Mouse (Mus musculus) intestine, embryonic 14.5 days (tissue): ENCODE measurements around the gene Pik3c2g. TPM values are rescaled to one million over a fixed set of nuclear protein-coding genes. Genes with fewer than 3 reads are reported as not detected.

Source experiments
- ATAC-seq: fragments of 200-750 bp; cut with Nextera tagmentation; replicated peaks from 2 replicates; pipeline ENCODE4 v1.8.0; 2017; ENCODE audit warnings: low read depth, moderate number of reproducible peaks, moderate TSS enrichment, moderate library complexity; ENCODE audit not compliant: low FRiP score, low TSS enrichment
- DNase-seq: peaks from one replicate; pipeline ENCODE4 v3.0.0-alpha.2; 2018; ENCODE audit warnings: low spot score
- H3K27ac ChIP-seq: fragments of 300-500 bp; sonication (generic); 2 replicates; pipeline ENCODE4 v1.5.1; 2014; ENCODE audit warnings: low read depth, mild to moderate bottlenecking, control low read depth
- H3K27me3 ChIP-seq: fragments of 300-500 bp; sonication (generic); replicated peaks from 2 replicates; pipeline ENCODE4 v1.6.1; 2014; ENCODE audit warnings: low read length, control low read depth; ENCODE audit not compliant: control insufficient read depth, insufficient read depth
- H3K36me3 ChIP-seq: fragments of 300-500 bp; sonication (generic); 2 replicates; pipeline ENCODE4 v1.6.1; 2014; ENCODE audit warnings: low read length, control low read depth; ENCODE audit not compliant: control insufficient read depth, insufficient read depth
- H3K4me1 ChIP-seq: fragments of 300-500 bp; sonication (generic); replicated peaks from 2 replicates; pipeline ENCODE4 v1.6.1; 2014; ENCODE audit warnings: low read length, control low read depth, mixed read lengths; ENCODE audit not compliant: control insufficient read depth, insufficient read depth
- H3K4me2 ChIP-seq: fragments of 300-500 bp; sonication (generic); 2 replicates; pipeline ENCODE4 v1.6.1; 2014; ENCODE audit warnings: low read length
- H3K4me3 ChIP-seq: fragments of 300-500 bp; sonication (generic); 2 replicates; pipeline ENCODE4 v1.5.1; 2014; ENCODE audit warnings: low read depth, low read length, control low read depth, mixed read lengths
- H3K9ac ChIP-seq: fragments of 300-500 bp; sonication (generic); 2 replicates; pipeline ENCODE4 v1.6.1; 2014; ENCODE audit warnings: mild to moderate bottlenecking, low read length
- H3K9me3 ChIP-seq: fragments of 300-500 bp; sonication (generic); 2 replicates; pipeline ENCODE4 v1.6.1; 2016; ENCODE audit warnings: low read length, control low read depth; ENCODE audit not compliant: control insufficient read depth
- WGBS: fragments of 180-500 bp; shearing (Covaris S2); extraction: QIAGEN DNeasy Blood & Tissue Kit; methylation state at CpG from one replicate; pipeline ENCODE4 v1.1.7; 2014; 5-methylcytosine and 5-hydroxymethylcytosine counted together
- polyA plus RNA-seq: library from polyadenylated mRNA; unstranded; fragments of >200 nt; fragmentation: Nextera tagmentation; extraction: Ambion mirVana; gene quantifications from 2 replicates; pipeline ENCODE4 v1.2.1, GENCODE M21; 2014

Gene Pik3c2g
- polyA plus RNA-seq, 1 experiment from 2014 or later = 0.68 TPM

- Histone ChIP-seq H3K4me1 (0 out of 2 replicates have a peak, but pooled peaks cover 4% of the 10 kb centered on the region), H3K27me3 (no peaks in the 10 kb centered on the region), H3K9me3 (no peaks in the 10 kb centered on the region), H3K4me2 (no peak overlapping the region), H3K4me3 (no peak overlapping the region), H3K9ac (no peak overlapping the region), H3K27ac (no peak overlapping the region), H3K36me3 (no peaks in the 10 kb centered on the region)
- ATAC-seq = no peak
- 86% methylated on average over 13 of the region's 13 CpGs for WGBS
- DNase-seq = no peak
Observed at GRCm38 (mm10) chr6:139748091-139748771, 161.2 kb downstream of the Pik3c2g start.

- DNase-seq = no peak
- Histone ChIP-seq H3K27me3 (no peaks in the 10 kb centered on the region), H3K27ac (no peak overlapping the region), H3K4me3 (no peak overlapping the region), H3K9me3 (no peaks in the 10 kb centered on the region), H3K4me1 (0 out of 2 replicates have a peak, but pooled peaks cover 4% of the 10 kb centered on the region), H3K36me3 (no peaks in the 10 kb centered on the region), H3K4me2 (no peak overlapping the region), H3K9ac (no peak overlapping the region)
- 57% methylated on average over 2 of the region's 2 CpGs for WGBS
- ATAC-seq = no peak
Observed at GRCm38 (mm10) chr6:139750599-139750998, 163.6 kb downstream of the Pik3c2g start.

GRCm38 (mm10) chr6:139751022-139751421 is 164.0 kb downstream of the Pik3c2g start:
- WGBS = 29% methylated on average over 3 of the region's 3 CpGs
- H3K9me3 ChIP-seq = no peaks in the 10 kb centered on the region
- H3K4me3 ChIP-seq = no peak overlapping the region
- no peak overlapping the region for H3K4me2 ChIP-seq
- H3K36me3 ChIP-seq = no peaks in the 10 kb centered on the region
- DNase-seq (no peak), ATAC-seq (no peak)
- no peaks in the 10 kb centered on the region for H3K27me3 ChIP-seq
- 0 out of 2 replicates have a peak, but pooled peaks cover 4% of the 10 kb centered on the region for H3K4me1 ChIP-seq
- no peak overlapping the region for H3K27ac ChIP-seq
- H3K9ac ChIP-seq = no peak overlapping the region

- WGBS = 84% methylated on average over 8 of the region's 8 CpGs
- DNase-seq (no peak), ATAC-seq (no peak)
- Histone ChIP-seq H3K27ac (no peak overlapping the region), H3K4me1 (no peaks in the 10 kb centered on the region), H3K9ac (no peak overlapping the region), H3K27me3 (no peaks in the 10 kb centered on the region), H3K4me3 (no peak overlapping the region), H3K4me2 (no peak overlapping the region), H3K36me3 (no peaks in the 10 kb centered on the region), H3K9me3 (no peaks in the 10 kb centered on the region)
Observed at GRCm38 (mm10) chr6:139757876-139758275, 170.9 kb downstream of the Pik3c2g start.

- Histone ChIP-seq H3K4me2 (no peak overlapping the region), H3K36me3 (no peaks in the 10 kb centered on the region), H3K9me3 (no peaks in the 10 kb centered on the region), H3K4me3 (no peak overlapping the region), H3K9ac (no peak overlapping the region), H3K4me1 (no peaks in the 10 kb centered on the region), H3K27ac (no peak overlapping the region), H3K27me3 (no peaks in the 10 kb centered on the region)
- WGBS = 49% methylated on average over 4 of the region's 4 CpGs
- DNase-seq (peak; percentile 44), ATAC-seq (no peak)
Observed at GRCm38 (mm10) chr6:139760978-139761377, 174.0 kb downstream of the Pik3c2g start.

GRCm38 (mm10) chr6:139764398-139764797 is 177.4 kb downstream of the Pik3c2g start:
- H3K27ac ChIP-seq = no peak overlapping the region
- no peak overlapping the region for H3K4me2 ChIP-seq
- H3K4me1 ChIP-seq = no peaks in the 10 kb centered on the region
- no peak overlapping the region for H3K4me3 ChIP-seq
- no peak for DNase-seq
- no peaks in the 10 kb centered on the region for H3K27me3 ChIP-seq
- no peak overlapping the region for H3K9ac ChIP-seq
- no peak for ATAC-seq
- 90% methylated on average over 3 of the region's 3 CpGs for WGBS
- no peaks in the 10 kb centered on the region for H3K36me3 ChIP-seq
- H3K9me3 ChIP-seq = no peaks in the 10 kb centered on the region

GRCm38 (mm10) chr6:139769744-139770473 is 182.9 kb downstream of the Pik3c2g start:
- 89% methylated on average over 7 of the region's 7 CpGs for whole genome bisulfite sequencing
- Histone ChIP-seq H3K27ac (no peak overlapping the region), H3K4me3 (no peak overlapping the region), H3K9me3 (no peaks in the 10 kb centered on the region), H3K4me1 (no peaks in the 10 kb centered on the region), H3K36me3 (no peaks in the 10 kb centered on the region), H3K27me3 (no peaks in the 10 kb centered on the region), H3K9ac (no peak overlapping the region), H3K4me2 (no peak overlapping the region)
- ATAC-seq (no peak), DNase-seq (no peak)

GRCm38 (mm10) chr6:139770535-139770934 is 183.5 kb downstream of the Pik3c2g start:
- Histone ChIP-seq H3K27me3 (no peaks in the 10 kb centered on the region), H3K4me1 (no peaks in the 10 kb centered on the region), H3K27ac (no peak overlapping the region), H3K4me2 (no peak overlapping the region), H3K9ac (no peak overlapping the region), H3K4me3 (no peak overlapping the region), H3K9me3 (no peaks in the 10 kb centered on the region), H3K36me3 (no peaks in the 10 kb centered on the region)
- WGBS = 53% methylated on average over 3 of the region's 3 CpGs
- ATAC-seq (no peak), DNase-seq (no peak)
